In genomic region chr19:45816727-45817126, GRCm38 (mm10) we compare ENCODE assay signal across 11 mouse cellular contexts. TPM values are rescaled to one million over a fixed set of nuclear protein-coding genes. Genes with fewer than 3 reads are reported as not detected.
A peak's percentile ranks its signal among the peaks of the same experiment; 100 is the strongest.
DNase-seq lines count a peak whose midpoint lies in the region; ATAC-seq lines count a peak whose summit lies in the region.
"Had no signal": no experiment of that assay in that cellular context is flagged by ENCODE, and none has a peak within 500 bp of the region (broad histone marks: within the 10 kb centered on the region; RNA-seq: fewer than 3 reads in every experiment).

No protein-coding gene starts in this region.

- H3K27ac ChIP-seq in forebrain, embryonic 12.5 days = no peak overlapping the region
- no peak overlapping the region for H3K27ac ChIP-seq in forebrain, embryonic 16.5 days (ENCODE audit: low read length)
- no peak overlapping the region for H3K27ac ChIP-seq in midbrain, embryonic 10.5 days (replicated peaks)
- H3K27ac ChIP-seq in midbrain, embryonic 15.5 days = no peak overlapping the region
- H3K27ac ChIP-seq in stomach, embryonic 16.5 days (ENCODE audit: low read length) = no peak overlapping the region; the same call in 1 of the 2 replicates

- H3K9ac ChIP-seq in forebrain, embryonic 12.5 days = no peak overlapping the region
- H3K9ac ChIP-seq in forebrain, embryonic 16.5 days (replicated peaks; ENCODE audit: low read depth, low read length) = no peak overlapping the region
- no peak overlapping the region for H3K9ac ChIP-seq in midbrain, embryonic 15.5 days
- no peak overlapping the region for H3K9ac ChIP-seq in stomach, embryonic 16.5 days (ENCODE audit: low read length)

- WGBS in forebrain, embryonic 12.5 days = 11% methylated on average over 8 of the region's 8 CpGs
- 16% methylated on average over 8 of the region's 8 CpGs for WGBS in forebrain, embryonic 16.5 days
- WGBS in midbrain, embryonic 10.5 days = 12% methylated on average over 8 of the region's 8 CpGs
- WGBS in midbrain, embryonic 15.5 days = 17% methylated on average over 8 of the region's 8 CpGs
- WGBS in stomach, embryonic 16.5 days = 27% methylated on average over 8 of the region's 8 CpGs

- no peaks in the 10 kb centered on the region for H3K9me3 ChIP-seq in forebrain, embryonic 12.5 days
- H3K9me3 ChIP-seq in forebrain, embryonic 16.5 days (ENCODE audit: control insufficient read depth, low read length) = no peaks in the 10 kb centered on the region
- H3K9me3 ChIP-seq in midbrain, embryonic 10.5 days (replicated peaks) = no peaks in the 10 kb centered on the region
- no peaks in the 10 kb centered on the region for H3K9me3 ChIP-seq in midbrain, embryonic 15.5 days
- no peaks in the 10 kb centered on the region for H3K9me3 ChIP-seq in stomach, embryonic 16.5 days (replicated peaks; ENCODE audit: control insufficient read depth, low read length)

- H3K4me1 ChIP-seq in forebrain, embryonic 12.5 days = peaks cover 48% of the 10 kb centered on the region
- peaks cover 35% of the 10 kb centered on the region for H3K4me1 ChIP-seq in forebrain, embryonic 16.5 days (replicated peaks; ENCODE audit: control insufficient read depth, insufficient read depth, low read length)
- peaks cover 55% of the 10 kb centered on the region for H3K4me1 ChIP-seq in midbrain, embryonic 10.5 days
- H3K4me1 ChIP-seq in midbrain, embryonic 15.5 days = peaks cover 34% of the 10 kb centered on the region
- peaks cover 39% of the 10 kb centered on the region for H3K4me1 ChIP-seq in stomach, embryonic 16.5 days (ENCODE audit: control insufficient read depth, insufficient read depth, low read length)

- H3K4me2 ChIP-seq in forebrain, embryonic 12.5 days = peak overlapping the region; percentile 79
- no peak overlapping the region for H3K4me2 ChIP-seq in forebrain, embryonic 16.5 days (ENCODE audit: low read length)
- no peak overlapping the region for H3K4me2 ChIP-seq in midbrain, embryonic 15.5 days
- H3K4me2 ChIP-seq in stomach, embryonic 16.5 days (ENCODE audit: low read depth, low read length) = peak overlapping the region; percentile 73; the same call in 1 of the 2 replicates

- H3K4me3 ChIP-seq in forebrain, embryonic 12.5 days (replicated peaks) = no peak overlapping the region
- no peak overlapping the region for H3K4me3 ChIP-seq in forebrain, embryonic 16.5 days (replicated peaks; ENCODE audit: low read length)
- peak overlapping the region; percentile 63 for H3K4me3 ChIP-seq in midbrain, embryonic 10.5 days
- no peak overlapping the region for H3K4me3 ChIP-seq in midbrain, embryonic 15.5 days
- H3K4me3 ChIP-seq in stomach, embryonic 16.5 days (replicated peaks; ENCODE audit: low read length) = no peak overlapping the region
- H3K4me3 ChIP-seq: erythroblast, embryonic 14.5 days had no signal

- H3K36me3 ChIP-seq in forebrain, embryonic 12.5 days (replicated peaks) = no peaks in the 10 kb centered on the region
- H3K36me3 ChIP-seq in forebrain, embryonic 16.5 days (ENCODE audit: control insufficient read depth, insufficient read depth) = no peaks in the 10 kb centered on the region
- no peaks in the 10 kb centered on the region for H3K36me3 ChIP-seq in midbrain, embryonic 10.5 days
- H3K36me3 ChIP-seq in midbrain, embryonic 15.5 days (replicated peaks) = no peaks in the 10 kb centered on the region
- no peaks in the 10 kb centered on the region for H3K36me3 ChIP-seq in stomach, embryonic 16.5 days (ENCODE audit: control insufficient read depth, insufficient read depth, low read length)

- peaks cover 32% of the 10 kb centered on the region for H3K27me3 ChIP-seq in forebrain, embryonic 12.5 days
- no peaks in the 10 kb centered on the region for H3K27me3 ChIP-seq in forebrain, embryonic 16.5 days (replicated peaks; ENCODE audit: control insufficient read depth, insufficient read depth, low read length)
- H3K27me3 ChIP-seq in midbrain, embryonic 10.5 days (ENCODE audit: low read depth, poor library complexity, severe bottlenecking) = peaks cover 55% of the 10 kb centered on the region
- H3K27me3 ChIP-seq in midbrain, embryonic 15.5 days (replicated peaks) = no peaks in the 10 kb centered on the region
- H3K27me3 ChIP-seq in stomach, embryonic 16.5 days (ENCODE audit: control insufficient read depth, insufficient read depth, low read length) = no peaks in the 10 kb centered on the region; the same call in 1 of the 2 replicates
- H3K27me3 ChIP-seq: Patski had no signal

- ATAC-seq in forebrain, embryonic 12.5 days (ENCODE audit: low FRiP score) = no peak
- no peak for ATAC-seq in forebrain, embryonic 16.5 days
- no peak for ATAC-seq in midbrain, embryonic 15.5 days (replicated peaks)
- no peak for ATAC-seq in stomach, embryonic 16.5 days (ENCODE audit: insufficient read depth, low FRiP score)
- ATAC-seq: Patski had no signal

- DNase-seq in midbrain, embryonic 10.5 days (ENCODE audit: low spot score) = no peak
- DNase-seq in kidney, postnatal 36 days = peak; percentile 62 to 83
- DNase-seq in adrenal gland, postnatal 14 days = no peak
- DNase-seq in testis, postnatal 10 days (ENCODE audit: low spot score) = no peak
- DNase-seq: right cerebral cortex, postnatal 4 days had no signal

RNA-seq across cellular contexts. Expression of gene Kcnip2, which starts 0.9 kb away (rescaled TPM):
- polyA plus RNA-seq in forebrain, embryonic 12.5 days (2016; fragmentation: Nextera tagmentation; extraction: Ambion mirVana) = 2.7 and 4.0 TPM in 2 replicates
- 12.3 and 14.6 TPM in 2 replicates for polyA plus RNA-seq in forebrain, embryonic 16.5 days (2015; fragmentation: Nextera tagmentation; extraction: Ambion mirVana)
- polyA plus RNA-seq in midbrain, embryonic 10.5 days (2016; fragmentation: Nextera tagmentation; extraction: Ambion mirVana) = 0.53 and 0.89 TPM in 2 replicates
- polyA plus RNA-seq in midbrain, embryonic 15.5 days (2015; fragmentation: Nextera tagmentation; extraction: Ambion mirVana) = 7.0 and 7.2 TPM in 2 replicates
- polyA plus RNA-seq in stomach, embryonic 16.5 days (2015; fragmentation: Nextera tagmentation; extraction: Ambion mirVana) = 2.3 and 2.6 TPM in 2 replicates
- total RNA-seq in adrenal gland, postnatal 14 days (2021) = 0.19 and 0.38 TPM in 2 replicates

RNA-seq across cellular contexts. Expression of gene Mgea5, which starts 33.1 kb away (rescaled TPM):
- 94.7 and 105 TPM in 2 replicates for polyA plus RNA-seq in forebrain, embryonic 12.5 days (2016; fragmentation: Nextera tagmentation; extraction: Ambion mirVana)
- polyA plus RNA-seq in forebrain, embryonic 16.5 days (2015; fragmentation: Nextera tagmentation; extraction: Ambion mirVana) = 77.0 and 90.5 TPM in 2 replicates
- 60.8 and 67.5 TPM in 2 replicates for polyA plus RNA-seq in midbrain, embryonic 10.5 days (2016; fragmentation: Nextera tagmentation; extraction: Ambion mirVana)
- 91.4 TPM in 2 replicates for polyA plus RNA-seq in midbrain, embryonic 15.5 days (2015; fragmentation: Nextera tagmentation; extraction: Ambion mirVana)
- polyA plus RNA-seq in stomach, embryonic 16.5 days (2015; fragmentation: Nextera tagmentation; extraction: Ambion mirVana) = 35.9 and 40.5 TPM in 2 replicates
- total RNA-seq in adrenal gland, postnatal 14 days (2021) = 71.8 and 76.5 TPM in 2 replicates

Comparison
In these comparisons a context has a peak if more than half of its experiments do, and no peak if none do; other contexts are left out.
1. H3K4me2 ChIP-seq: peak in forebrain, embryonic 12.5 days (single experiment) and stomach, embryonic 16.5 days (single experiment); none in forebrain, embryonic 16.5 days (single experiment) and midbrain, embryonic 15.5 days (single experiment).
2. DNase-seq: peak in kidney, postnatal 36 days (2 of 2); none in midbrain, embryonic 10.5 days (single experiment), adrenal gland, postnatal 14 days (single experiment) and testis, postnatal 10 days (single experiment).